Mouse (Mus musculus) CH12.LX (cell line): ENCODE data around the gene Grm7. TPM values are rescaled to one million over a fixed set of nuclear protein-coding genes. Genes with fewer than 3 reads are reported as not detected.

Experiments
- DNase-seq: peaks from one replicate; pipeline ENCODE4 v3.0.0-alpha.2; 2013; ENCODE audit errors: extremely low read depth
- H3K27ac ChIP-seq: 2 replicates; pipeline ENCODE4 v1.5.1; 2012; ENCODE audit warnings: low read depth, mild to moderate bottlenecking, control low read depth, moderate library complexity; ENCODE audit not compliant: insufficient read depth
- H3K27me3 ChIP-seq: replicated peaks from 2 replicates; pipeline ENCODE3; 2012; ENCODE audit warnings: inconsistent platforms
- H3K36me3 ChIP-seq, 2 experiments: replicated peaks in 1 of 2; 2 replicates each; pipeline versions ENCODE3 to v1.6.1; 2012; ENCODE audit warnings: inconsistent platforms in 1 of 2, low read length in 1 of 2, mild to moderate bottlenecking in 1 of 2, mixed read lengths in 1 of 2, moderate library complexity in 1 of 2; ENCODE audit not compliant: control insufficient read depth in 1 of 2, insufficient read depth in 1 of 2
- H3K4me1 ChIP-seq, 2 experiments: 2 replicates each; pipeline ENCODE4 v1.6.1; 2012; ENCODE audit warnings: inconsistent platforms in 1 of 2, moderate library complexity in 1 of 2; ENCODE audit not compliant: insufficient read depth in 2 of 2, control insufficient read depth in 1 of 2
- H3K4me2 ChIP-seq: 2 replicates; pipeline ENCODE4 v1.6.1; 2012; ENCODE audit warnings: low read depth, mild to moderate bottlenecking, control low read depth; ENCODE audit not compliant: poor library complexity, insufficient read depth, severe bottlenecking
- H3K4me3 ChIP-seq, 3 experiments: fragments of 150-350 bp in 1 of 3; sonication (generic) in 1 of 3; replicated peaks in 1 of 3; 2 replicates each; pipeline versions ENCODE3 to v1.5.1; 2011 to 2012; ENCODE audit warnings: low read depth in 2 of 3, low read length in 2 of 3, mild to moderate bottlenecking in 2 of 3, moderate library complexity in 2 of 3, control low read depth in 1 of 3, improper control_type of control experiment in 1 of 3, inconsistent platforms in 1 of 3, mixed read lengths in 1 of 3; ENCODE audit not compliant: poor library complexity in 1 of 3
- H3K79me2 ChIP-seq: replicated peaks from 2 replicates; pipeline ENCODE4 v1.6.1; 2012; ENCODE audit warnings: mild to moderate bottlenecking, moderate library complexity; ENCODE audit not compliant: control insufficient read depth, poor library complexity, insufficient read depth, severe bottlenecking; ENCODE audit errors: extremely low read depth
- H3K9ac ChIP-seq: 2 replicates; pipeline ENCODE4 v1.6.1; 2012; ENCODE audit warnings: low read depth, mild to moderate bottlenecking, control low read depth, moderate library complexity; ENCODE audit not compliant: insufficient read depth
- H3K9me3 ChIP-seq: replicated peaks from 2 replicates; pipeline ENCODE3; 2012; ENCODE audit warnings: low read length, inconsistent platforms, mixed read lengths
- CHD1 ChIP-seq: IDR thresholded peaks from 2 replicates; pipeline ENCODE4 v1.6.1; 2012; ENCODE audit warnings: low read depth, low read length, improper control_type of control experiment, inconsistent platforms
- CTCF ChIP-seq, 2 experiments: IDR thresholded peaks in 1 of 2; conservative IDR thresholded peaks in 1 of 2; 2 replicates each; pipeline ENCODE4 v1.5.1; 2011 to 2012; ENCODE audit warnings: low read depth in 2 of 2, low read length in 2 of 2, improper control_type of control experiment in 1 of 2, inconsistent platforms in 1 of 2, mild to moderate bottlenecking in 1 of 2, moderate library complexity in 1 of 2
- E2F4 ChIP-seq: IDR thresholded peaks from 2 replicates; pipeline ENCODE4 v1.6.1; 2011; ENCODE audit warnings: low read depth, low read length, improper control_type of control experiment; ENCODE audit not compliant: insufficient replicate concordance
- ELF1 ChIP-seq: IDR thresholded peaks from 2 replicates; pipeline ENCODE4 v1.6.1; 2014; ENCODE audit warnings: low read depth, mild to moderate bottlenecking, inconsistent platforms, low read length, improper control_type of control experiment
- HCFC1 ChIP-seq: IDR thresholded peaks from 2 replicates; pipeline ENCODE4 v1.6.1; 2012; ENCODE audit warnings: low read depth, mild to moderate bottlenecking, inconsistent platforms, low read length, improper control_type of control experiment
- JUN ChIP-seq: IDR thresholded peaks from 2 replicates; pipeline ENCODE4 v1.6.1; 2011; ENCODE audit warnings: low read depth, mild to moderate bottlenecking, low read length, improper control_type of control experiment, moderate library complexity; ENCODE audit not compliant: insufficient read depth
- MAZ ChIP-seq: IDR thresholded peaks from 2 replicates; pipeline ENCODE4 v1.6.1; 2012; ENCODE audit warnings: low read depth, mild to moderate bottlenecking, inconsistent platforms, low read length, improper control_type of control experiment, moderate library complexity
- MEF2A ChIP-seq: IDR thresholded peaks from 2 replicates; pipeline ENCODE4 v1.6.1; 2014; ENCODE audit warnings: low read depth, mild to moderate bottlenecking, inconsistent platforms, low read length, improper control_type of control experiment, borderline replicate concordance
- MXI1 ChIP-seq: IDR thresholded peaks from 2 replicates; pipeline ENCODE4 v1.6.1; 2011; ENCODE audit warnings: mild to moderate bottlenecking, low read depth, low read length, improper control_type of control experiment
- MYC ChIP-seq: IDR thresholded peaks from 2 replicates; pipeline ENCODE4 v1.6.1; 2011; ENCODE audit warnings: low read depth, mild to moderate bottlenecking, improper control_type of control experiment, low read length
- NELFE ChIP-seq: IDR thresholded peaks from 2 replicates; pipeline ENCODE4 v1.6.1; 2011; ENCODE audit warnings: low read depth, low read length, improper control_type of control experiment
- PAX5 ChIP-seq: IDR thresholded peaks from 2 replicates; pipeline ENCODE4 v1.6.1; 2012; ENCODE audit warnings: low read length, inconsistent platforms, mixed read lengths
- POLR2AphosphoS2 ChIP-seq: IDR thresholded peaks from 2 replicates; pipeline ENCODE4 v1.6.1; 2011; ENCODE audit warnings: low read depth, low read length, improper control_type of control experiment
- RAD21 ChIP-seq: IDR thresholded peaks from 2 replicates; pipeline ENCODE4 v1.6.1; 2011; ENCODE audit warnings: low read depth, mild to moderate bottlenecking, low read length, improper control_type of control experiment, moderate library complexity
- SMC3 ChIP-seq: IDR thresholded peaks from 2 replicates; pipeline ENCODE4 v1.6.1; 2011; ENCODE audit warnings: low read depth, low read length, improper control_type of control experiment
- TBP ChIP-seq: conservative IDR thresholded peaks from 2 replicates; pipeline ENCODE4 v1.6.1; 2011; ENCODE audit warnings: low read depth, low read length, improper control_type of control experiment
- TCF12 ChIP-seq: IDR thresholded peaks from 2 replicates; pipeline ENCODE4 v1.6.1; 2014; ENCODE audit warnings: low read depth, mild to moderate bottlenecking, inconsistent platforms, low read length, improper control_type of control experiment
- UBTF ChIP-seq: IDR thresholded peaks from 2 replicates; pipeline ENCODE4 v1.6.1; 2012; ENCODE audit warnings: low read depth, mild to moderate bottlenecking, inconsistent platforms, low read length, improper control_type of control experiment, moderate library complexity
- USF1 ChIP-seq: IDR thresholded peaks from 2 replicates; pipeline ENCODE4 v1.6.1; 2014; ENCODE audit warnings: low read depth, mild to moderate bottlenecking, inconsistent platforms, low read length, improper control_type of control experiment
- USF2 ChIP-seq: conservative IDR thresholded peaks from 2 replicates; pipeline ENCODE4 v1.6.1; 2011; ENCODE audit warnings: low read depth, low read length, improper control_type of control experiment
- ZC3H11A ChIP-seq: IDR thresholded peaks from 2 replicates; pipeline ENCODE4 v1.6.1; 2012; ENCODE audit warnings: low read depth, mild to moderate bottlenecking, inconsistent platforms, low read length, improper control_type of control experiment
- ZKSCAN1 ChIP-seq: IDR thresholded peaks from 2 replicates; pipeline ENCODE4 v1.6.1; 2012; ENCODE audit warnings: low read depth, inconsistent platforms, low read length, improper control_type of control experiment, borderline replicate concordance
- ZMIZ1 ChIP-seq: IDR thresholded peaks from 2 replicates; pipeline ENCODE4 v1.6.1; 2012; ENCODE audit warnings: low read depth, mild to moderate bottlenecking, inconsistent platforms, low read length, improper control_type of control experiment
- dilution Hi-C: fragments of 300-500 bp; cut with MboI; formaldehyde crosslinking; loops from 2 replicates; pipeline ENCODE4 v1.14.3; 2020; ENCODE audit warnings: low sequenced_read_pairs; ENCODE audit not compliant: extremely low pct_unique_long_range_greater_than_20kb, extremely low pct_ligation_motif_present
- in situ Hi-C: fragments of 300-500 bp; cut with MboI; formaldehyde crosslinking; loops from 3 replicates; pipeline ENCODE4 v1.14.3; 2019; ENCODE audit warnings: low sequenced_read_pairs, low pct_ligation_motif_present, low pct_unique_long_range_greater_than_20kb, mixed read lengths
- polyA plus RNA-seq: library from polyadenylated mRNA; unstranded; fragments of >175 nt; gene quantifications from 2 replicates; pipeline ENCODE4 v1.2.1, GENCODE M21; 2012; ENCODE audit warnings: low read depth; ENCODE audit not compliant: insufficient read length
- total RNA-seq, 2 experiments: library from RNA; depleted of rRNA; stranded (reverse); fragments of 300-350 nt in 1 of 2; fragments of >200 nt in 1 of 2; gene quantifications; 2 replicates each; pipeline ENCODE4 v1.2.3; 2012 to 2014

The Grm7 gene
- total and polyA plus RNA-seq, 3 experiments = not detected

DNA sequence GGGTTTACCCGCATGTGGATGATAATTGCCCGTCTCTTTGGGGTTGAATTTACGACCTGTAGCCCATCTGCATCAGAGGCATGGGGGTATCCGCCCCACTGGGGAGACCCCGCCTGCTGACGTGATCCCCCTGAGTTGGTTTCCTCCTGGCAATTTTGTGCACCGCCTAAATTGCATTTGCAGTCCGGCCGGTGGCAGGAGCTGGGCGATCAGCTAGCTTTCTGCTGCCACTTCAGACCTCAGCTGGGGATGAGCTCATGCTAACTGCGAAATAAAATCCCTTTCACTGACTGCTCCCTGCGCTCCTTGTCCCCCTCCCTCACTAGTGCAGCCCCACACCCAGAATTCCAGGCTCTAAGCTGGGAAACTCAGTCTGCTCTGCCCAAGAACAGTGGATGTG lies 1.5 kb downstream of the Grm7 start:
- Histone ChIP-seq H3K27me3 (no peaks in the 10 kb centered on the region), H3K9ac (no peak overlapping the region), H3K27ac (no peak overlapping the region), H3K79me2 (no peaks in the 10 kb centered on the region), H3K4me2 (no peak overlapping the region), H3K36me3 (no peaks in the 10 kb centered on the region), H3K9me3 (peaks cover 67% of the 10 kb centered on the region)
- in situ Hi-C loops = no loop called here
- dilution Hi-C loops = no loop called here
- no peak for DNase-seq
- TF ChIP-seq TCF12 (no peak), ZKSCAN1 (no peak), E2F4 (no peak), MEF2A (no peak), TBP (no peak), RAD21 (no peak), JUN (no peak), POLR2AphosphoS2 (no peak), UBTF (no peak), NELFE (no peak), CHD1 (no peak), MYC (no peak), MXI1 (no peak), ELF1 (no peak), PAX5 (no peak), HCFC1 (no peak)
- TF ChIP-seq, all 38 proteins: peak for 0
- H3K4me1 ChIP-seq = no peaks in the 10 kb centered on the region
- no peak overlapping the region for H3K4me3 ChIP-seq

DNA sequence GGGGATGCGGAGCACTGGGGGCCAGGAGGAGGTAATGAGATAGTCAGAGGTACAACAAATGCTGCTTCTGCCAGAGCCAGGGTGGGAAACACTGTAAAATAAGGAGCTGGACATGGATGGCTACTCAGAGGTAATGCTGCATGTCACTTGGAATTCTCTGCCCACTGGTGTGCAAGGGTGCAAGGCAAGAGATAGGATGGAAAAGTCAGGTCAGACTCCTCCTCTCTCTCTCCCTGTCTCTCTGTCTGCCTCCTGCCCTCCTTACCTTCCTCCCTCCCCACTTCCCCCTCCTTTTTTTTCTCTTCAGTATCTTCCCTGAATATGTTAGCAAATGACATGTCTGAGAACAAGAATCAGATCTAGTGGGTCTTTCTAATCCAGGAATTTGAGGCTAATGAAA lies 3.8 kb downstream of the Grm7 start:
- Histone ChIP-seq H3K27ac (no peak overlapping the region), H3K4me3 (no peak overlapping the region), H3K4me2 (no peak overlapping the region), H3K9me3 (peaks cover 53% of the 10 kb centered on the region), H3K9ac (no peak overlapping the region), H3K27me3 (no peaks in the 10 kb centered on the region)
- dilution Hi-C loops = no loop called here
- DNase-seq = no peak
- TF ChIP-seq E2F4 (no peak), MAZ (no peak), USF1 (no peak), USF2 (no peak), CHD1 (no peak), ZKSCAN1 (no peak), TBP (no peak), ZC3H11A (no peak), CTCF (conservative IDR thresholded peaks at IDR 0.05 in 1 of 2, IDR thresholded peaks at IDR 0.05 in 1 of 2; ENCODE audit: low read depth in 2 of 2, low read length in 2 of 2) (no peak), SMC3 (no peak), ZMIZ1 (no peak)
- TF ChIP-seq, all 38 proteins: peak for 0
- Histone ChIP-seq H3K36me3 (no peaks in the 10 kb centered on the region), H3K4me1 (no peaks in the 10 kb centered on the region), H3K79me2 (no peaks in the 10 kb centered on the region)
- in situ Hi-C loops = no loop called here
